Mouse (Mus musculus) liver, postnatal 0 days (tissue): ENCODE data around the gene Pdcd1lg2.
"Not testable (repeated sequence)": the region's sequence is repeated elsewhere in the genome, so short reads cannot be mapped to it uniquely, and the experiment has no call there.

ENCODE experiments used
- CTCF ChIP-seq: sonication (generic); IDR thresholded peaks from 2 replicates; pipeline ENCODE4 v1.5.1; 2016; ENCODE audit warnings: antibody characterized with exemption, low read depth
- EP300 ChIP-seq: IDR thresholded peaks from 2 replicates; pipeline ENCODE4 v1.6.1; 2016; ENCODE audit warnings: antibody characterized with exemption, low read depth, mild to moderate bottlenecking

GRCm38 (mm10) chr19:29414917-29415316 lies 4.2 kb downstream of the Pdcd1lg2 start:
- not testable (repeated sequence) for TF ChIP-seq EP300, CTCF
